Mouse (Mus musculus): ENCODE results near the gene Camk2b. TPM values are rescaled to one million over a fixed set of nuclear protein-coding genes. Genes with fewer than 3 reads are reported as not detected.

Camk2b gene
- polyA plus RNA-seq, 1 experiment from 2014 or later, result 117 TPM

DNA sequence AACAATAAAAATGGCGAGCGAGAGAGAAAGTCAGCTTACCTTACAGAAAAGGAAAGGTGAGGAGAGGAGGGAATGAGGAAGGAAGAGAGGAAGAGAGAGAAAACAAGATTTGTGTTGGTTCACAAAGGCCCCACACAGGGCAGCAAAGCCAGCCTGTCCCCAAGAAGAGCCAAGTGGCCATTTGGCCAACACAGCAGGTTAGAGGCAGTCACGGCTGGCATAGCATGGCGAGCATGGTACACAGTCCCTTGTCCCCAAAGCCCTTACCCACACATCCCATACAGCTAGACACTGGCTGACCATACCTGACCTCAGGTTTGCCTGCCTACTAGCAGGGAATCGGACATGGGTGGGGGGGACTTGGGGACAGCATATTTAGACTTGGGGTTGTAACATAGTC lies 82.5 kb downstream of the Camk2b start:
- ATAC-seq (ENCODE audit: low FRiP score) (no peak), DNase-seq (ENCODE audit: low spot score) (no peak)
- no peak overlapping the region for H3K4me2 ChIP-seq (replicated peaks)
- 93% methylated on average over 5 of the region's 5 CpGs for WGBS
- no peak overlapping the region for H3K4me3 ChIP-seq (replicated peaks; ENCODE audit: low read length)
- peaks cover 38% of the 10 kb centered on the region for H3K36me3 ChIP-seq (replicated peaks; ENCODE audit: control insufficient read depth, insufficient read depth)
- H3K9ac ChIP-seq, result no peak overlapping the region
- no peaks in the 10 kb centered on the region for H3K27me3 ChIP-seq (ENCODE audit: control insufficient read depth, insufficient read depth, low read length)
- H3K27ac ChIP-seq, result no peak overlapping the region
- H3K9me3 ChIP-seq (ENCODE audit: control insufficient read depth, low read length), result no peaks in the 10 kb centered on the region
- no peaks in the 10 kb centered on the region for H3K4me1 ChIP-seq (replicated peaks; ENCODE audit: control insufficient read depth, insufficient read depth, low read length)

GRCm38 (mm10) chr11:5981323-5981722 lies 84.8 kb downstream of the Camk2b start:
- 91% methylated on average over 7 of the region's 7 CpGs for WGBS

DNA sequence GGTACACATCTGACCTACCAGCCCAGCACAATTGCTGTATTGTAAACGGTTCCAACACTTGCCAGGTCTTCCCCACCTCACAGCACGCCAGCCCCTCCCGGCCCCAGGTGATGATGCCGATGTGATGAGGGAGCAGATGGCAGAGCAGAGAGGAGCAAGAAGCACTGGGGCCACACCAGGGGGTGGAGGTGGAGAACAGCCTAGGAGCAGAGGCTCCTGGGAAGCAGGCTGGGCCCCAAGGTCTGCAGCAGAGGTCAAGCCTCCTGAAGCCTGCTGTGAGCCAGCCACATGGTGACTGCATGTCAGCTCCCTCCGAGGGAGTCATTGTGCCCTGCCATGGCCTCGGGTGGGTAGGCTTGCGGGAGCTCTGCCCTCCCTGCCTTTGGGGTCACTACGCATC lies 85.6 kb downstream of the Camk2b start:
- no peak overlapping the region for H3K4me2 ChIP-seq (replicated peaks)
- no peaks in the 10 kb centered on the region for H3K27me3 ChIP-seq (ENCODE audit: control insufficient read depth, insufficient read depth, low read length)
- no peaks in the 10 kb centered on the region for H3K4me1 ChIP-seq (replicated peaks; ENCODE audit: control insufficient read depth, insufficient read depth, low read length)
- no peak overlapping the region for H3K4me3 ChIP-seq (replicated peaks; ENCODE audit: low read length)
- H3K9me3 ChIP-seq (ENCODE audit: control insufficient read depth, low read length), result no peaks in the 10 kb centered on the region
- no peak overlapping the region for H3K27ac ChIP-seq
- 66% methylated on average over 8 of the region's 8 CpGs for WGBS
- no peak for DNase-seq (ENCODE audit: low spot score)
- peaks cover 26% of the 10 kb centered on the region for H3K36me3 ChIP-seq (replicated peaks; ENCODE audit: control insufficient read depth, insufficient read depth)
- H3K9ac ChIP-seq, result no peak overlapping the region
- ATAC-seq (ENCODE audit: low FRiP score), result no peak

More at GRCm38 (mm10) chr11:5981323-5981722, 84.8 kb downstream of the Camk2b start:
- Histone ChIP-seq H3K4me3 (replicated peaks; ENCODE audit: low read length) (no peak overlapping the region), H3K27ac (no peak overlapping the region), H3K36me3 (replicated peaks; ENCODE audit: control insufficient read depth, insufficient read depth) (peaks cover 26% of the 10 kb centered on the region), H3K4me2 (replicated peaks) (no peak overlapping the region), H3K27me3 (ENCODE audit: control insufficient read depth, insufficient read depth, low read length) (no peaks in the 10 kb centered on the region), H3K9ac (no peak overlapping the region), H3K9me3 (ENCODE audit: control insufficient read depth, low read length) (no peaks in the 10 kb centered on the region), H3K4me1 (replicated peaks; ENCODE audit: control insufficient read depth, insufficient read depth, low read length) (no peaks in the 10 kb centered on the region)
- DNase-seq (ENCODE audit: low spot score), result no peak
- ATAC-seq (ENCODE audit: low FRiP score), result no peak

DNA sequence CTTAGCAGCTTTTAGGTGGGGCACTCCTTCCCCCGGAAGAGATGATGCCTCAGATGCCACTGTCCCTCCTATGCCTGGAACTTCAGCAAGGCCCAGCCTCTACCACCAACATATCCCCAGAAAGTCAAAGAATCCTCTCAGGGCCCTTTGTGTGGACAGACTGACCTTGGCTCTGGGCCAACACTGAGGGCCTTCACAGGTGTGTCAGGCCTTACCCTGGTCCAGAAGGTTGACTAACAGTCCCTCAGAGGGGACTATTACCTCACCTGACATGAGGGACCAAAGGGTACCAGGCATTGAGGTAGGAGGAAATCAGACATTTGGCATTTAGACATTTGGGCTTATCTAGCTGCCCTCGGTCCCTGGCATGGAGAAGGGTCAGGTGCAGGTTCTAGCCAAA lies 86.1 kb downstream of the Camk2b start:
- Histone ChIP-seq H3K27me3 (ENCODE audit: control insufficient read depth, insufficient read depth, low read length) (no peaks in the 10 kb centered on the region), H3K36me3 (replicated peaks; ENCODE audit: control insufficient read depth, insufficient read depth) (peaks cover 26% of the 10 kb centered on the region), H3K4me1 (replicated peaks; ENCODE audit: control insufficient read depth, insufficient read depth, low read length) (no peaks in the 10 kb centered on the region), H3K4me2 (replicated peaks) (no peak overlapping the region), H3K27ac (no peak overlapping the region), H3K4me3 (replicated peaks; ENCODE audit: low read length) (no peak overlapping the region), H3K9me3 (ENCODE audit: control insufficient read depth, low read length) (no peaks in the 10 kb centered on the region), H3K9ac (no peak overlapping the region)
- ATAC-seq (ENCODE audit: low FRiP score), result no peak
- no peak for DNase-seq (ENCODE audit: low spot score)
- WGBS, result 92% methylated on average over 2 of the region's 2 CpGs

DNA sequence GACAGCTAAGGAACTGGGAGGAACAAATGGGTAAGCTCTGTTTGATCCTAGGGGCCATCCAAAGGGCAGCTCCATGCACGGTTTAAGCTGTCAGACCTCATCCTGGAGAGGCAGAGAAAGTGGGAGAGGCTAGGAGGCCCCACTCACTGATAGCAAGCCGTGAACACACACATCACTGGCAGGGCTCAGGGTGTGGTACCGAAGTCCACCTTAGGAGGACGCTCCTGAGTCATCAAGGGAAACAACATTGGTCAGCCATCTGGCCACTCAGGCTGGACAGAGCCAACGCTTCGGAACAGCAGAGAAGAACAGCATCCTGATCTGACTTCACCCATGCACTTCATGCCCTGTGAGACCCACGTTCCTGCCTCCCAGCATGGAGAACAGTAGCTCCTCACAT lies 87.1 kb downstream of the Camk2b start:
- 92% methylated on average over 7 of the region's 7 CpGs for WGBS
- DNase-seq (ENCODE audit: low spot score), result no peak
- Histone ChIP-seq H3K4me2 (replicated peaks) (no peak overlapping the region), H3K27ac (no peak overlapping the region), H3K4me1 (replicated peaks; ENCODE audit: control insufficient read depth, insufficient read depth, low read length) (no peaks in the 10 kb centered on the region), H3K9ac (no peak overlapping the region), H3K9me3 (ENCODE audit: control insufficient read depth, low read length) (no peaks in the 10 kb centered on the region), H3K27me3 (ENCODE audit: control insufficient read depth, insufficient read depth, low read length) (no peaks in the 10 kb centered on the region), H3K36me3 (replicated peaks; ENCODE audit: control insufficient read depth, insufficient read depth) (peaks cover 28% of the 10 kb centered on the region), H3K4me3 (replicated peaks; ENCODE audit: low read length) (no peak overlapping the region)
- no peak for ATAC-seq (ENCODE audit: low FRiP score)

DNA sequence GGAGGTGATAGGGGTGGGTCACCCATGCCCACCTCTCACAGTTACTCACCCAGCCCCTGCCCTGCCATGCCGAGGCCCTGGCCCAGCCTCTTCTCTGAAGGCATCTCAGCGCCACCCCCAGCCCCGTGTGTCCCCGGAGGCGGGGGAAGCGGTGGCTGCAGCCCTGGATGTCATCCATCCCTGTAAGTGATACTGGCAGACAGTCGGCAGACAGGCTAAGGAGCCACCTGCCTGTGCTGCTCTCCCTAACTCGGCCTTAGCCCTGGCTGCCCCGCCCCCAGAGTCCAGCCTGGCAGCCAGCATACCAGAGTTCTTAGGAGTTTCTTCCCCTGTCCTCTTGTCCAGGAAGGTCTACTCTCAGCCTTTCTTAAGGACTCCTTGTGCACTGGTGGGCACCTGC lies 90.1 kb downstream of the Camk2b start:
- Histone ChIP-seq H3K27ac (no peak overlapping the region), H3K4me3 (replicated peaks; ENCODE audit: low read length) (no peak overlapping the region), H3K4me1 (replicated peaks; ENCODE audit: control insufficient read depth, insufficient read depth, low read length) (no peaks in the 10 kb centered on the region), H3K4me2 (replicated peaks) (no peak overlapping the region), H3K36me3 (replicated peaks; ENCODE audit: control insufficient read depth, insufficient read depth) (peaks cover 32% of the 10 kb centered on the region), H3K9me3 (ENCODE audit: control insufficient read depth, low read length) (no peaks in the 10 kb centered on the region), H3K9ac (no peak overlapping the region), H3K27me3 (ENCODE audit: control insufficient read depth, insufficient read depth, low read length) (no peaks in the 10 kb centered on the region)
- DNase-seq (ENCODE audit: low spot score) (no peak), ATAC-seq (ENCODE audit: low FRiP score) (no peak)
- WGBS, result 24% methylated on average over 9 of the region's 9 CpGs

GRCm38 (mm10) chr11:5975068-5975467 lies 91.1 kb downstream of the Camk2b start:
- H3K27me3 ChIP-seq (ENCODE audit: control insufficient read depth, insufficient read depth, low read length), result no peaks in the 10 kb centered on the region
- no peak overlapping the region for H3K4me2 ChIP-seq (replicated peaks)
- H3K4me3 ChIP-seq (replicated peaks; ENCODE audit: low read length), result no peak overlapping the region
- H3K9me3 ChIP-seq (ENCODE audit: control insufficient read depth, low read length), result no peaks in the 10 kb centered on the region
- H3K4me1 ChIP-seq (replicated peaks; ENCODE audit: control insufficient read depth, insufficient read depth, low read length), result no peaks in the 10 kb centered on the region
- DNase-seq (ENCODE audit: low spot score) (no peak), ATAC-seq (ENCODE audit: low FRiP score) (no peak)
- H3K9ac ChIP-seq, result no peak overlapping the region
- no peak overlapping the region for H3K27ac ChIP-seq
- 67% methylated on average over 2 of the region's 2 CpGs for WGBS
- H3K36me3 ChIP-seq (replicated peaks; ENCODE audit: control insufficient read depth, insufficient read depth), result peaks cover 29% of the 10 kb centered on the region

DNA sequence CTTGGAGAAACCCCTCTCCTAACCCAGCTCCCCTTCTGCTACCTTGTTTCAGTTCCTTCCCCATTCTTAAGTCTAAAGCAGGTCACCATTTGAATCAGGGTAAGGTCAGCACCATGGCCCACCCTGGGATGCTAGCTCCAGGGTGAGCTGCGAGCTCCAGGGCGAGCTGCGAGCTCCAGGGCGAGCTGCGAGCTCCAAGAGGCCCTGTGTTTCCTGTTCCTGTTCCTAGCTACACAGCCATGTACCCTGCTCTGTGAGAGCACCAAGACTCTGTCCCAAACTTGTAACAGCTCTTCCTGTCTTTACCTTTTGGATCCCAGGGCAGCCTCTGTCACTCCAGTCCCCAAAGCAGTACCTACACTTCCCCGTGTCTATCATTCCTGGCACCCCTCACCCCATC lies 92.1 kb downstream of the Camk2b start:
- Histone ChIP-seq H3K9me3 (ENCODE audit: control insufficient read depth, low read length) (no peaks in the 10 kb centered on the region), H3K4me3 (replicated peaks; ENCODE audit: low read length) (no peak overlapping the region), H3K4me1 (replicated peaks; ENCODE audit: control insufficient read depth, insufficient read depth, low read length) (no peaks in the 10 kb centered on the region), H3K27me3 (ENCODE audit: control insufficient read depth, insufficient read depth, low read length) (no peaks in the 10 kb centered on the region), H3K27ac (no peak overlapping the region), H3K36me3 (replicated peaks; ENCODE audit: control insufficient read depth, insufficient read depth) (peaks cover 34% of the 10 kb centered on the region), H3K4me2 (replicated peaks) (no peak overlapping the region), H3K9ac (no peak overlapping the region)
- no peak for DNase-seq (ENCODE audit: low spot score)
- ATAC-seq (ENCODE audit: low FRiP score), result no peak
- 82% methylated on average over 6 of the region's 6 CpGs for WGBS

DNA sequence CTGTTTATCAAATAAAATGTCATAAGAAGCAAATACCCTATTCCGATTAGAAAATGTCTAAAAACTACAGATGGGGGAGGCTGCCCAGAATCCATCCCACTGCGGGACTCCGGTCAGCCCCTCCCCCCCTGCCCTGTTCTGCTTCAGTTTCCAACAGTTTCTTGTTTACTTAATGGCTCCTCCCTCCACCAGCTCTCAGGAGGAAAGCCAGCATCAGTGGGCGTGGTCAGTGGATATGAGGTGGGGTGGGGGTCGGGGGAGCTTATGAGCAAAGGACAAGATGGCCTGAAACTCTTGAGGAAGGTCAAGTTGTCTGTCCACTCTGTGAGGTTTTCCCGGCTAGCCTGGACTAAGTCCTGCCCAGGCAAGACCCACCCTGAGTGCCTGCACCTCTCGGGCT lies 93.0 kb downstream of the Camk2b start:
- H3K4me1 ChIP-seq (replicated peaks; ENCODE audit: control insufficient read depth, insufficient read depth, low read length), result no peaks in the 10 kb centered on the region
- no peak overlapping the region for H3K27ac ChIP-seq
- ATAC-seq (ENCODE audit: low FRiP score), result no peak
- H3K27me3 ChIP-seq (ENCODE audit: control insufficient read depth, insufficient read depth, low read length), result no peaks in the 10 kb centered on the region
- peaks cover 43% of the 10 kb centered on the region for H3K36me3 ChIP-seq (replicated peaks; ENCODE audit: control insufficient read depth, insufficient read depth)
- 53% methylated on average over 7 of the region's 7 CpGs for WGBS
- no peaks in the 10 kb centered on the region for H3K9me3 ChIP-seq (ENCODE audit: control insufficient read depth, low read length)
- no peak overlapping the region for H3K9ac ChIP-seq
- no peak overlapping the region for H3K4me3 ChIP-seq (replicated peaks; ENCODE audit: low read length)
- H3K4me2 ChIP-seq (replicated peaks), result no peak overlapping the region
- DNase-seq (ENCODE audit: low spot score), result no peak

DNA sequence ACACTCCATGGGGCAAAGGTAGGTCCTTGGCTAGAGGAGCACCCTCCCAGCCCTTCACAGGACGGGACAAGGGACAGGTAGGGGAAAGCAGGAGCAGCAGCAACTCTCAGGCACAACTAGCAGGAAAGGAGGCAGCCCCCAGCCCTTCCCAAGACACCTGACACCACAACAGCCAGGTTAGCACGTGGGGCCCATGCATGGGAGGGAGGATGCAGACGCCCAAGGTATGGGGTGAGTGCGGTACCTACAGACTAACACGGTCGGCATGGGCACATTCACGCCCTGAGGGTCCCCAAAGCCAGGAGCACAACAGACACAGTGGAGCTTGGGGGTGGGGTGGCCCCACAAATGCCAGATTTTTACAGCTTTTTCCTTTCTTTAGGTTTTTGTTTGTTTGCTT lies 95.0 kb downstream of the Camk2b start:
- Histone ChIP-seq H3K27ac (no peak overlapping the region), H3K4me3 (replicated peaks; ENCODE audit: low read length) (no peak overlapping the region), H3K36me3 (replicated peaks; ENCODE audit: control insufficient read depth, insufficient read depth) (peaks cover 62% of the 10 kb centered on the region), H3K9ac (no peak overlapping the region), H3K27me3 (ENCODE audit: control insufficient read depth, insufficient read depth, low read length) (no peaks in the 10 kb centered on the region), H3K9me3 (ENCODE audit: control insufficient read depth, low read length) (no peaks in the 10 kb centered on the region), H3K4me2 (replicated peaks) (no peak overlapping the region), H3K4me1 (replicated peaks; ENCODE audit: control insufficient read depth, insufficient read depth, low read length) (no peaks in the 10 kb centered on the region)
- 69% methylated on average over 7 of the region's 7 CpGs for WGBS
- no peak for ATAC-seq (ENCODE audit: low FRiP score)
- DNase-seq (ENCODE audit: low spot score), result no peak
